Mouse (Mus musculus) adrenal gland, postnatal 25 days (tissue): ENCODE measurements at regions not wholly inside any gene's neighbourhood (a gene's known extent, or its start where the extent isn't known, plus 50 kb on each side); places are given as distances from the start of the nearest gene placed in this dataset.
"Not testable (repeated sequence)": the region's sequence is repeated elsewhere in the genome, so short reads cannot be mapped to it uniquely, and the experiment has no call there.

Source experiments
- DNase-seq: peaks from one replicate; pipeline ENCODE4 v3.0.0; 2021; ENCODE audit warnings: mixed read lengths

- DNase-seq: no peak
Observed at GRCm38 (mm10) chr16:63104383-63104782, 250.3 kb downstream of the Pros1 start.

GRCm38 (mm10) chr16:63104938-63105714 lies 251.0 kb downstream of the Pros1 start:
- DNase-seq: no peak

- DNase-seq: no peak
Observed at GRCm38 (mm10) chr16:63116456-63116855, 262.3 kb downstream of the Pros1 start.

- DNase-seq: no peak
Observed at GRCm38 (mm10) chr16:63118721-63119120, 264.6 kb downstream of the Pros1 start.

- no peak for DNase-seq
Observed at GRCm38 (mm10) chr16:63143851-63144250, 289.7 kb downstream of the Pros1 start.

GRCm38 (mm10) chr16:63155300-63155821 lies 301.3 kb downstream of the Pros1 start:
- DNase-seq: no peak

GRCm38 (mm10) chr16:63170101-63170500 lies 316.0 kb downstream of the Pros1 start:
- DNase-seq: no peak

- no peak for DNase-seq
Observed at GRCm38 (mm10) chr16:63179228-63179627, 325.1 kb downstream of the Pros1 start.

- no peak for DNase-seq
Observed at GRCm38 (mm10) chr16:63191181-63191580, 337.1 kb downstream of the Pros1 start.

GRCm38 (mm10) chr16:63191623-63192022 lies 337.5 kb downstream of the Pros1 start:
- DNase-seq: no peak

GRCm38 (mm10) chr16:63194595-63194994 lies 340.5 kb downstream of the Pros1 start:
- no peak for DNase-seq

- DNase-seq: not testable (repeated sequence)
Observed at GRCm38 (mm10) chr16:63213471-63213870, 359.4 kb downstream of the Pros1 start.

- no peak for DNase-seq
Observed at GRCm38 (mm10) chr16:63220228-63220879, 366.2 kb downstream of the Pros1 start.

GRCm38 (mm10) chr16:63224608-63225007 lies 370.5 kb downstream of the Pros1 start:
- DNase-seq: no peak

GRCm38 (mm10) chr16:63225097-63225496 lies 371.0 kb downstream of the Pros1 start:
- DNase-seq: no peak

- DNase-seq: no peak
Observed at GRCm38 (mm10) chr16:63229135-63229534, 375.0 kb downstream of the Pros1 start.

GRCm38 (mm10) chr16:63229567-63229966 lies 375.5 kb downstream of the Pros1 start:
- DNase-seq: no peak

- no peak for DNase-seq
Observed at GRCm38 (mm10) chr16:63270173-63270572, 416.1 kb downstream of the Pros1 start.

GRCm38 (mm10) chr16:63277556-63277955 lies 423.4 kb downstream of the Pros1 start:
- peak; percentile 12 for DNase-seq

GRCm38 (mm10) chr16:63278259-63278697 lies 424.2 kb downstream of the Pros1 start:
- no peak for DNase-seq

- no peak for DNase-seq
Observed at GRCm38 (mm10) chr16:63287655-63288054, 433.5 kb downstream of the Pros1 start.

- DNase-seq: no peak
Observed at GRCm38 (mm10) chr16:63311676-63312075, 457.6 kb downstream of the Pros1 start.

GRCm38 (mm10) chr16:63313544-63313943 lies 459.4 kb downstream of the Pros1 start:
- no peak for DNase-seq

- no peak for DNase-seq
Observed at GRCm38 (mm10) chr16:63319602-63320001, 465.5 kb downstream of the Pros1 start.
